Mouse (Mus musculus) cerebellum, adult 18-20 months (tissue): ENCODE data around the gene Pcbp4.

Experiments
- DNase-seq, 2 experiments: peaks; one replicate each; pipeline ENCODE4 v3.0.0; 2021

Pcbp4 gene

DNA sequence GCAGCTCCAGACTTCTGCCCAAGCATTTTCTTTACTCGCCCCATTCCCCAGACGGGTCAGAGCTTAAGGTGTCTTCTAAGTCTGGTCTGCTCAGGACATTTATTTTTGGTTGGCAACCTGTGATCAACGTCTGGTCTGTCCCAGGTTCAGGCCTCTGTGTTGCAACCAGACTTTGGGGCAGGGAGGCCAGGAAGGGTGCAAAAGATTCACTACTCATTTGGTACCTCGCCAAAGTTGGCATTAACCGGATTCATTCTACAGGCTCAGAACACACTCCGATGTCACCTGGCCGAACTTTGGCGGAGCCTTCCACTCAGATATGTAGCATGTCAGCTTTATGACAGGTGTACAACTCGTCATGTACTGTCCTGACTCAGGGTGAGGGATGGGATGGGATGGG is 5.1 kb upstream of the Pcbp4 start:
- peak in 1 of 2 experiments; percentile 55 for DNase-seq

DNA sequence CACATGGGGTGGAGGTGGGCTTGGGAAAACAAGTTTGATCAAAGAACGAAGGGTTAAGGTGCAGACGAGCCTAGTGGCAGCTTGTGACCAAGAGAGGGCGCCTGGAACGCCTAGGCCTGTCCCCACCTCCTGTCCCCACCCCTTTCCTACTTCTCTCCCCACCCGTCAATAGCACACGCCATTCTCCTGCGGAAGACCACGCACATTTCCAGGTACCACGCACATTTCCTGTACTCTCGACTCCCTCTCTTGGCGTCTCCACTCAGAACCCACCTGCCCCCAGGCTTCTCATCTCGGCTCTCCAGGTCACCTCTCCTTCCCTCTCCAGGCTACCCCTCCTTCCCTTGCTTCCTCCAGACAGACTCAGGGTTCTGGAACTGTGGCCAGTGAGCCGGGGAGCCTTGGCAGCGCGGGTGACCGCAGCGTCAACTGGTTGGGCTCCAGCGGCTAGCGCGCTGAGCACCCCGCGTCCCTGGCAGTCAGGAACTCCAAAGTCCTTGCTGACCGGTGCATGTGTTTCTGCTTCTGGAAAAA is 4.5 kb upstream of the Pcbp4 start:
- DNase-seq: peak; percentile 85 to 88

DNA sequence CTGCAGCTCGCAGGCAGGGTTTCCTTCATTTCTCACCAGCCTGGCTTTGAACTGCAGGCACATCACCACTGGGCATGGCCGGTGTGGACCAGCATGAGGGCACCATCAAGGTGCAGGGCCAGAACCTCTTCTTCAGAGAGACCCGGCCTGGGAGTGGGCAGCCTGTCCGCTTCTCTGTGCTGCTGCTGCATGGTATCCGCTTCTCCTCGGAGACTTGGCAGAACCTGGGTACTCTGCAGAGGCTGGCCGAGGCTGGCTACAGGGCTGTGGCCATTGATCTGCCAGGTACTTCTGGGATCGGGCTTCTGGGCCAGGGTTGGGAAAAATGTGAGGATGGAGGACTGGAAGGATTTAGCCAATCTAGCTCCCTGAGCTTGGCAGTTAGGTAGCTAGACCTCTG is 3.1 kb upstream of the Pcbp4 start:
- DNase-seq: peak in 1 of 2 experiments; percentile 50

- peak; percentile 69 to 72 for DNase-seq
These were observed 2.4 kb upstream of the Pcbp4 start for GRCm38 (mm10) chr9:106450661-106451060.

GRCm38 (mm10) chr9:106451298-106451697 is 1.8 kb upstream of the Pcbp4 start:
- peak in 1 of 2 experiments; percentile 9 for DNase-seq

GRCm38 (mm10) chr9:106451899-106452298 is 1.2 kb upstream of the Pcbp4 start:
- DNase-seq: no peak

GRCm38 (mm10) chr9:106452351-106452750 is 740 bp upstream of the Pcbp4 start:
- DNase-seq: no peak

DNA sequence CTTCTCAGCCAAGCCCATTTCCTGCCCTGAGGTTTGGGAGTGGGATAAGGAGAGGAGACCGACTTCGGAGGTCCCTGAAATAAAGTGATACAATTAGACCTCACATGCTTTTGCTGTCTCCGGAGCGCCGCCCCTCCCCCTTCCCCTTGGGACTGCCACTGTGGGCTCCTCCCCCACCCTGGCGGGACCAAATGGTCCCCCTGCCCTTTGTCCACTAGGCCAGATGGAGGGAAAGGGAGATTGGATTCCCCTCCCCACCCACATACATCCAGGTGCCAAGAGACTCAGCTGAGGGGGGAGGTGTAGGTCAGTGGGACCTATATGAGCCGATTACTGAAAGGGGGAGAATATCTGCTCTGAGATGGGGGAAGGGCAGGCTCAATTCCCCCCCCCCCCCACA is 270 bp upstream of the Pcbp4 start:
- DNase-seq: peak; percentile 82 to 85

DNA sequence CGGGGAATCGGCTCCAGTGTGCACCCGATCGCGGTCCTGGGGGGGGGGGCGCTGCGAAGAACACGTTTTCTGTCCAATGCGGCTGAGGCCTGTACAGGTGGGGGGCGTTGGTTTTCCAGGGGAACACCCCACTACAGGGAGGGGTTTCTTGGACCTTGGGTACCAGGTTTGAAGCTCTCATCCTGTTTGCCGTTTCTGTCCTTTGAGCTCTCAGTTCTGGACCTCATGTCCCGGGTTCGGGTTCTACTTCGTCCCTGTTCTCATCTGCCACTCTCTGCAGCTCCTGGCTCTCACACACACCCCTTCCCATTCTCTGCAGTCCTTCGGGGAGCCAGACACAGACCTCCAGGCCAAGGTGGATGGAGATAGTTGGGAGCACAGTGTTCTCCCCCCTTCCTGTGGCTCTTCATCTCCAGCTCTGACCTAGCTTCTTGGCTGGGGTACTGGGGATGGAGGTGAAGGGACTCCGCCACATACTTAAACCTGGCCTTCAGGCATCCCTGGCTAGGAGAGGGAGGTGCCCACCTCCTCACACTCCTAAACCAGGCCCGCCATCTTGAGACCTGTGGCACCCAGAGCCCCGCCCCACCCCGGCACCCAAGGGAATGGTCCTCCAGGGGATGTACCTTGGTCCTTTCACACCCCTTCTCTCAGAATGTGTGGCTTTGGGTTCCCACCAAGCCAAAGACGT is 1.1 kb downstream of the Pcbp4 start:
- peak in 1 of 2 experiments; percentile 55 for DNase-seq

GRCm38 (mm10) chr9:106454888-106455681 is 2.0 kb downstream of the Pcbp4 start:
- DNase-seq: no peak

- DNase-seq: peak in 1 of 2 experiments; percentile 25
These were observed 3.5 kb downstream of the Pcbp4 start for GRCm38 (mm10) chr9:106456325-106457162.

DNA sequence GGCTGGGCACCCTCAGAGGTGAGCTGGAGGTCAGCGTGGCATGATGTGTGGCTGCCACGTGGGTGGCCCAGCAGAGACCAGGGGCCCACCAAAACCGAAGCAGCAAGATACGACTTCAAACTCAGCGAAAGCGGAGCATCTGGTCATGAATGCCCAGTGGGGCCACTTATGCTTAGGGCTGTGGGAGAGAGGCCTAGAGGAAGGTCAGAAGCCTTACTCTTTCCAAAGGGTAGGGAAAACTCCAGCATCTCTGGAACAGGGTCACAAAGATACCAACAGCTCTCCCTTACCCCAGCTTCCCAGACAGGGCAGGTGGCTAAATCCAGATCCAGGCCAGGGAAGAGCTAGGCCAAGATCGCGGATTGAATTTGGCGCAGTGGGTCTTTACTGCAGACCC is 4.1 kb downstream of the Pcbp4 start:
- DNase-seq: no peak

GRCm38 (mm10) chr9:106457920-106458319 is 4.8 kb downstream of the Pcbp4 start:
- peak in 1 of 2 experiments; percentile 41 for DNase-seq

DNA sequence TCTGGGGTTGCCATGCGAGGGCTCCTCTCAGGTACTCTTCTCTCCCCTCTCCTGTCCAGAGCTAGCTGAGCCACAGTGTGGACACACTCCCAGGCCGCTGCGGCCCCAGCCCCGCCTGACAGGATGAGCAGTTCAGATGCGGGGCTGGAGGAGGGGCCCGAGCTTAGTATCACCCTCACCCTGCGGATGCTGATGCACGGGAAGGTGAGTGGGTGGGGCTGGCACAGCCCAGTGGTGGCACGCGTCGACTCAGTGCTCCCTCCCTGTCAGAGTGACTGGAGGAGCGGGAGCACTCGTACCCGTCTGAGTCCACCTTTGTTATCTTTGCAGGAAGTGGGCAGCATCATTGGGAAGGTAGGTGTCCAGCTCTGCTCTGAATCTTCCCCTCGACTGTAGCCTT is 6.9 kb downstream of the Pcbp4 start:
- DNase-seq: peak; percentile 59

GRCm38 (mm10) chr9:106460401-106461025 is 7.4 kb downstream of the Pcbp4 start:
- DNase-seq: peak; percentile 82 to 86

GRCm38 (mm10) chr9:106461026-106461415 is 7.9 kb downstream of the Pcbp4 start:
- DNase-seq: peak; percentile 34 to 57

DNA sequence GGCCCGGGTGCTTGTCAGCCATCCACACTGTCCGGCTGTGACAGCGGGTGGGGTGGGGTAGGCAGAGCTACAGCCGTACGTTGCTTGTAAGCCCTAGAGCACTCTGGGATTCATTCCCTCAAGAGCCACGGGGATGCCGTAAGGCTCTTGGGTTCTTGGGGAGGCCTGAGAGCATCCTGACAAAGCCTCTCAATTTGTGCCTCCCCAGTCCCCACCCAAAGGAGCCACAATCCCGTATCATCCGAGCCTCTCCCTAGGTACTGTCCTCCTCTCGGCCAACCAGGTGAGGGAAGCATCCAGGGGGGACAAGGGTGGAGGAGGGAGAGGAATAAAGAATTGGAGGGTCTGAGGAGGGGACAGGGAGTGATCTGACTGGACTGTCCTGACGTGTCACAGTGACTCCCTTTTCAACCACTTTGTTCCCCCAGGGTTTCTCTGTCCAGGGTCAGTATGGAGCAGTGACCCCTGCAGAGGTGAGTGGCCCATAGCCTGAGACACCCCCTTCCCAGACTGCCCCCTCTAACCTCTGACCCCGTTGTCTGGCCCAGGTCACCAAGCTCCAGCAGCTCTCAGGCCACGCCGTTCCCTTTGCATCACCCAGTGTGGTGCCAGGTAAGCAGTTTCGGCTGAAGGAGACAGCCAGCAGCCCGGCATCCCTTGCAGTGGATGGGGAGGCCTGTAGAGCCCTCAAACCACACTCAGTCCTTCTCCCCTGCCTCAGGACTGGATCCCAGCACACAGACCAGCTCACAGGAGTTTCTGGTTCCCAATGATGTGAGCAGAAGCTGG is 8.7 kb downstream of the Pcbp4 start:
- DNase-seq: peak; percentile 56 to 57

DNA sequence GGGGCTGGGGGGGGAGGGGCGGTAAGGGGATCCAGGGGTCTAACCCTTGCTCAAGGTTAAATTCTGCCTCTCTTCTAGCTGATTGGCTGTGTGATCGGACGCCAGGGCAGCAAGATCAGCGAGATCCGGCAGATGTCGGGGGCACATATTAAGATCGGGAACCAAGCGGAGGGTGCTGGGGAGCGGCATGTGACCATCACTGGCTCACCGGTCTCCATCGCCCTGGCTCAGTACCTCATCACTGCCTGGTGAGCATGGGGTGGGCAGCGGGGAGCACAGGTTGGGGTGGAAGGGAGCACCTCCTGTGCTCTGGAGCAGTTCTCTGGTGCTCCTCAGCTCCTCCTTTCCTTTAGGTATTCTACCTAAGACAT is 9.3 kb downstream of the Pcbp4 start:
- DNase-seq: peak; percentile 37 to 58

- DNase-seq: peak; percentile 86 to 90
These were observed 10.3 kb downstream of the Pcbp4 start for GRCm38 (mm10) chr9:106463122-106464063.

- peak; percentile 88 to 94 for DNase-seq
These were observed 11.9 kb downstream of the Pcbp4 start for GRCm38 (mm10) chr9:106464751-106465541.
